Mouse (Mus musculus) left cerebral cortex, adult 18-20 months (tissue): ENCODE data around the gene Vwa2. TPM values are rescaled to one million over a fixed set of nuclear protein-coding genes. Genes with fewer than 3 reads are reported as not detected.

ENCODE experiments used
- DNase-seq, 2 experiments: peaks; one replicate each; pipeline ENCODE4 v3.0.0; 2021 to 2022; ENCODE audit warnings: low spot score in 2 of 2, mixed read lengths in 1 of 2
- long read RNA-seq, 2 experiments: library from polyadenylated mRNA; stranded (forward); transcript quantifications; one replicate each; pipeline ENCODE4 v2.0.0; 2021
- total RNA-seq, 2 experiments: library from RNA; stranded (reverse); gene quantifications; 2 replicates each; pipeline ENCODE4 v1.2.3; 2021

Vwa2 gene
- not detected for total RNA-seq
- long read RNA-seq, experiment 1: 0 reads
- long read RNA-seq, experiment 2: 0 reads

- peak; percentile 6 to 13 for DNase-seq
Observed at GRCm38 (mm10) chr19:56873816-56874600, at the start of gene Vwa2. Gene Vwa2 (plus strand): TSS chr19:56874249.

GRCm38 (mm10) chr19:56826047-56826631 is 47.9 kb upstream of the Vwa2 start, which contains the start of gene Tdrd1:
Gene Tdrd1 (plus strand): TSS chr19:56826209.
- DNase-seq: no peak

GRCm38 (mm10) chr19:56828305-56828704 is 45.7 kb upstream of the Vwa2 start:
- DNase-seq: no peak

- no peak for DNase-seq
Observed at GRCm38 (mm10) chr19:56829267-56829666, 44.8 kb upstream of the Vwa2 start.

GRCm38 (mm10) chr19:56830163-56830562 is 43.9 kb upstream of the Vwa2 start:
- DNase-seq: no peak

GRCm38 (mm10) chr19:56835340-56835739 is 38.7 kb upstream of the Vwa2 start:
- DNase-seq: no peak

- no peak for DNase-seq
Observed at GRCm38 (mm10) chr19:56838942-56839706, 34.9 kb upstream of the Vwa2 start.

GRCm38 (mm10) chr19:56842974-56843373 is 31.1 kb upstream of the Vwa2 start:
- no peak for DNase-seq

GRCm38 (mm10) chr19:56852590-56852989 is 21.5 kb upstream of the Vwa2 start:
- no peak for DNase-seq

- no peak for DNase-seq
Observed at GRCm38 (mm10) chr19:56856455-56856854, 17.6 kb upstream of the Vwa2 start.

GRCm38 (mm10) chr19:56867701-56868100 is 6.3 kb upstream of the Vwa2 start:
- DNase-seq: no peak

- DNase-seq: no peak
Observed at GRCm38 (mm10) chr19:56874601-56875315, 709 bp downstream of the Vwa2 start.

GRCm38 (mm10) chr19:56877364-56877763 is 3.3 kb downstream of the Vwa2 start:
- no peak for DNase-seq

GRCm38 (mm10) chr19:56887879-56888278 is 13.8 kb downstream of the Vwa2 start:
- DNase-seq: no peak

GRCm38 (mm10) chr19:56888654-56889053 is 14.6 kb downstream of the Vwa2 start:
- no peak for DNase-seq

- DNase-seq: no peak
Observed at GRCm38 (mm10) chr19:56891438-56891837, 17.4 kb downstream of the Vwa2 start.

- DNase-seq: no peak
Observed at GRCm38 (mm10) chr19:56892586-56892985, 18.5 kb downstream of the Vwa2 start.

GRCm38 (mm10) chr19:56893326-56893725 is 19.3 kb downstream of the Vwa2 start:
- no peak for DNase-seq

GRCm38 (mm10) chr19:56897654-56898053 is 23.6 kb downstream of the Vwa2 start:
- DNase-seq: no peak

GRCm38 (mm10) chr19:56904095-56904494 is 30.0 kb downstream of the Vwa2 start:
- DNase-seq: no peak

- no peak for DNase-seq
Observed at GRCm38 (mm10) chr19:56905395-56905794, 31.3 kb downstream of the Vwa2 start.
